Mouse (Mus musculus) cerebellum, adult 2 months (tissue): ENCODE results near the gene P2ry10.

Source experiments
- CTCF ChIP-seq: fragments of 200-500 bp; IDR thresholded peaks from 2 replicates; pipeline ENCODE4 v1.5.1; 2011; ENCODE audit warnings: low read depth, mild to moderate bottlenecking, control low read depth, low read length, moderate library complexity, borderline replicate concordance; ENCODE audit not compliant: insufficient read depth
- POLR2A ChIP-seq: fragments of 200-500 bp; IDR thresholded peaks from 2 replicates; pipeline ENCODE4 v1.6.1; 2011; ENCODE audit warnings: low read length, control low read depth, borderline replicate concordance; ENCODE audit not compliant: insufficient read depth

DNA sequence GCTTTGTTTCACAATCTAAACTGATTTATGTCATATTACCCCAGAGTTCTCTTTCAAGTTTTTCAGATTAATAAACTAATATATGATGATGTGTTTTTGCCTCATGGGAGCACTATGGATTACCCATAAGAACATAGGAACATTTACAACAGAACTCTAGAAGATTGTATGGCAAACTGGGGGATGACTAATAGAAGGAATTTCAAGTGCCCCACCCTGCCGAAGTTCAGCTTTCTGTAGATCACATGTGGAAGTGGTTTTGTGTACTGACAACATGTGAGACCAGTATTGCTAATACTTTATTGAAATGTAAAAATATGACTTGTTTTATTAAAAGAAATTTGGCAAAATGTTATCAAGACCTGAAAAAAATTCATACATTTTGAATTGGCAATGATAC is 28.7 kb downstream of the P2ry10 start:
- TF ChIP-seq CTCF (no peak), POLR2A (no peak)
